Mouse (Mus musculus) limb, embryonic 13.5 days (tissue): ENCODE measurements at regions not wholly inside any gene's neighbourhood (a gene's known extent, or its start where the extent isn't known, plus 50 kb on each side); places are given as distances from the start of the nearest gene placed in this dataset.
A peak's percentile ranks its signal among the peaks of the same experiment; 100 is the strongest.

Experiments
- ATAC-seq: fragments of 200-750 bp; cut with Nextera tagmentation; 2 replicates; pipeline ENCODE4 v1.8.0; 2017; ENCODE audit warnings: low read depth, moderate number of reproducible peaks, moderate TSS enrichment; ENCODE audit not compliant: low FRiP score
- H3K27ac ChIP-seq: fragments of 300-500 bp; sonication (generic); 2 replicates; pipeline ENCODE4 v1.5.1; 2015; ENCODE audit warnings: inconsistent platforms, mild to moderate bottlenecking, moderate library complexity
- H3K27me3 ChIP-seq: fragments of 300-500 bp; sonication (generic); 2 replicates; pipeline ENCODE4 v1.6.1; 2015; ENCODE audit warnings: mild to moderate bottlenecking, inconsistent platforms
- H3K36me3 ChIP-seq: fragments of 300-500 bp; sonication (generic); 2 replicates; pipeline ENCODE4 v1.6.1; 2015; ENCODE audit warnings: inconsistent platforms, mild to moderate bottlenecking, moderate library complexity
- H3K4me1 ChIP-seq: fragments of 300-500 bp; sonication (generic); 2 replicates; pipeline ENCODE4 v1.6.1; 2015; ENCODE audit warnings: inconsistent platforms
- H3K4me2 ChIP-seq: fragments of 300-500 bp; sonication (generic); replicated peaks from 2 replicates; pipeline ENCODE4 v1.6.1; 2015; ENCODE audit warnings: inconsistent platforms, mild to moderate bottlenecking, moderate library complexity
- H3K4me3 ChIP-seq: fragments of 300-500 bp; sonication (generic); 2 replicates; pipeline ENCODE4 v1.5.1; 2015; ENCODE audit warnings: moderate library complexity, mild to moderate bottlenecking, inconsistent platforms
- H3K9ac ChIP-seq: fragments of 300-500 bp; sonication (generic); 2 replicates; pipeline ENCODE4 v1.6.1; 2015; ENCODE audit warnings: mild to moderate bottlenecking, inconsistent platforms
- H3K9me3 ChIP-seq: fragments of 300-500 bp; sonication (generic); 2 replicates; pipeline ENCODE4 v1.6.1; 2016; ENCODE audit warnings: inconsistent platforms
- WGBS: fragments of 180-500 bp; shearing (Covaris S2); methylation state at CpG from one replicate; pipeline ENCODE4 v1.1.7; 2015; 5-methylcytosine and 5-hydroxymethylcytosine counted together

DNA sequence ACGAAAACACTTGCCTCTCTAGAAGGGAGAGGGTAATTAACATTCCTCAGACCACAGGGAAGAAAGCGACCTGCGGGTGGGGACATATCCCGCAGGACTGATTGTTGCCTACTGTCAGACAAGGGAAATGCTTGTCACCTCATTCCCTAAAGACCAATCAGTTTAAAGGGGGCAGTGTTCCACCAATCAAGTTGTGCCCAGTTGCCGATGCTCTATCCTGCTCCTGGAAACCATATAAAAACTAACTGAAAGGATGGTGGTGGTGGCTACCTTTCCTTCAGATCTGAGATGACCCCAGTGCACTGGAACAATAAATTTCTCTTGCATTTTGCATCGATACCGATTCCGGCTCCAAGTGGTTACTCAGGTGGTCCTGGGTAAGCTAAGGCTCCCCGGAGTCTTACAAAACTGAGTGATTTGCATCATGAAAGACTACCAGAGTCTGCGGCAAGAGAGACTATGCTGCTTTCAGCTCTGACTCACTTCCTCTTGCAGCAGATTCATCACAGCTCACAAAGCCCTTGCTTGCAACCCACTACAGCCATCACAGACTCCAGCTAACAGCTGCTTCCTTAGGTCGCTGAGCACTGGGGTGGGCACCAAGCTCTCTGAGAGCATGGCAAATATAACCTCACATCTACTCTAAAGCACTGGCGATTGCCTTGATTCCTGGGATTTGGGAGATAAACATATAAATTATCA, 533.7 kb upstream of the A830018L16Rik start:
- no peak overlapping the region for H3K4me3 ChIP-seq
- H3K36me3 ChIP-seq, result no peaks in the 10 kb centered on the region
- no peak overlapping the region for H3K27ac ChIP-seq
- WGBS, result 61% methylated on average over 12 of the region's 12 CpGs
- no peak for ATAC-seq
- no peaks in the 10 kb centered on the region for H3K27me3 ChIP-seq
- no peak overlapping the region for H3K9ac ChIP-seq
- peak overlapping the region; percentile 19; the same call in 1 of the 2 replicates for H3K4me2 ChIP-seq
- no peaks in the 10 kb centered on the region for H3K9me3 ChIP-seq
- no peaks in the 10 kb centered on the region for H3K4me1 ChIP-seq

GRCm38 (mm10) chr1:10898806-10899205, 515.1 kb upstream of the A830018L16Rik start:
- ATAC-seq, result no peak
- Histone ChIP-seq H3K4me1 (no peaks in the 10 kb centered on the region), H3K36me3 (no peaks in the 10 kb centered on the region), H3K4me3 (no peak overlapping the region), H3K27ac (no peak overlapping the region), H3K9me3 (no peaks in the 10 kb centered on the region), H3K9ac (no peak overlapping the region), H3K27me3 (no peaks in the 10 kb centered on the region), H3K4me2 (no peak overlapping the region)
- WGBS, result 81% methylated on average over 2 of the region's 2 CpGs

- Histone ChIP-seq H3K9me3 (no peaks in the 10 kb centered on the region), H3K36me3 (no peaks in the 10 kb centered on the region), H3K27me3 (no peaks in the 10 kb centered on the region), H3K4me1 (no peaks in the 10 kb centered on the region), H3K4me2 (no peak overlapping the region), H3K4me3 (no peak overlapping the region), H3K27ac (no peak overlapping the region), H3K9ac (no peak overlapping the region)
- 37% methylated on average over 1 of the region's 1 CpGs for WGBS
- no peak for ATAC-seq
Observed at GRCm38 (mm10) chr1:10902721-10903120, 511.2 kb upstream of the A830018L16Rik start.

- Histone ChIP-seq H3K4me3 (no peak overlapping the region), H3K9me3 (no peaks in the 10 kb centered on the region), H3K9ac (no peak overlapping the region), H3K27me3 (no peaks in the 10 kb centered on the region), H3K36me3 (no peaks in the 10 kb centered on the region), H3K4me1 (no peaks in the 10 kb centered on the region), H3K27ac (no peak overlapping the region), H3K4me2 (no peak overlapping the region)
- no peak for ATAC-seq
- WGBS, result 93% methylated on average over 3 of the region's 3 CpGs
Observed at GRCm38 (mm10) chr1:10919958-10920357, 493.9 kb upstream of the A830018L16Rik start.

GRCm38 (mm10) chr1:10932378-10933077, 481.4 kb upstream of the A830018L16Rik start:
- Histone ChIP-seq H3K4me1 (peaks cover 6% of the 10 kb centered on the region; the same call in 1 of the 2 replicates), H3K27ac (no peak overlapping the region), H3K4me3 (no peak overlapping the region), H3K9me3 (no peaks in the 10 kb centered on the region), H3K4me2 (no peak overlapping the region), H3K36me3 (no peaks in the 10 kb centered on the region), H3K27me3 (no peaks in the 10 kb centered on the region), H3K9ac (no peak overlapping the region)
- 49% methylated on average over 5 of the region's 5 CpGs for WGBS
- no peak for ATAC-seq

DNA sequence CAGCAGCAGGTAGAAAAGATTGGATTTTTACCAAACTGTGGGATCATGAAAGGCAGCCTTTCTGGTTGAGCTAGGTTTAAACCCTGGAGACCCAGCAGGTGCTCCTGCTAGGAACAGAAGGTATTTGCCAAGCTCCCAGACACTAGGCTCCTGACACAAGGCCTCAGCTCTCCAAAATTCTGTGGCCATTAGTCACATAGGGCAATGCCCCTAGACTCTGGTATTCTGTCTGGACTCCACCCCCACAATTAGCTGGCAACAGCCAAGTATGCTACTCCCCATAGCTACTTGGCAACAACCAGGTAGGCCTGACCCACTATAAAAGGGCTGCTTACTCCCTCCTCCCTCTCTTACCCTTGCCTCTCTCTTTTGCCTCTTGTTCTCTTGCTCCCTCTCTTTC, 480.7 kb upstream of the A830018L16Rik start:
- H3K27me3 ChIP-seq, result no peaks in the 10 kb centered on the region
- peaks cover 6% of the 10 kb centered on the region; the same call in 1 of the 2 replicates for H3K4me1 ChIP-seq
- no peak for ATAC-seq
- H3K4me2 ChIP-seq, result no peak overlapping the region
- no peak overlapping the region for H3K27ac ChIP-seq
- no peaks in the 10 kb centered on the region for H3K9me3 ChIP-seq
- no peak overlapping the region for H3K4me3 ChIP-seq
- no peak overlapping the region for H3K9ac ChIP-seq
- H3K36me3 ChIP-seq, result no peaks in the 10 kb centered on the region

- Histone ChIP-seq H3K36me3 (no peaks in the 10 kb centered on the region), H3K9ac (no peak overlapping the region), H3K4me2 (no peak overlapping the region), H3K4me3 (no peak overlapping the region), H3K9me3 (no peaks in the 10 kb centered on the region), H3K27ac (no peak overlapping the region), H3K27me3 (no peaks in the 10 kb centered on the region), H3K4me1 (no peaks in the 10 kb centered on the region)
- 85% methylated on average over 3 of the region's 3 CpGs for WGBS
- no peak for ATAC-seq
Observed at GRCm38 (mm10) chr1:10938436-10938835, 475.5 kb upstream of the A830018L16Rik start.

DNA sequence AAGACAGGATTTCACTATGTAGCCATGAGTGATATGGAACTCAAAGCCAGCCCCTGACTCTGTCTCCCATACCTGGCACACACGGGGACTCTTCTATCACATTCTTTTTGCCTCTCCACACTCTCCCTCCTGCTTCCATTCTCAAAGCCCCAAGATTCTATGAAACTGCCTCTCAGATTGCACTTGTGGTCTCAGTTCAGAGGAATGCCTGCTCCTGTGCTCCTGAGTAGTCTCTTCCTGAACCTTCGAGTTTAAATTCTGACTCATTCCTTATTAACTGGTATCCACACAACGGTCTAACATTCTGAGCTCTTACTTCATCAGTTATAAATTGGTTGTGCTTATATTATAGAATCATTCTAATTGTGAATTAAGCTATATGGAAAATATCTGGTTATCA, 473.6 kb upstream of the A830018L16Rik start:
- H3K4me1 ChIP-seq, result no peaks in the 10 kb centered on the region
- H3K9me3 ChIP-seq, result no peaks in the 10 kb centered on the region
- WGBS, result 76% methylated on average over 3 of the region's 3 CpGs
- no peaks in the 10 kb centered on the region for H3K27me3 ChIP-seq
- no peak overlapping the region for H3K4me2 ChIP-seq
- H3K36me3 ChIP-seq, result no peaks in the 10 kb centered on the region
- ATAC-seq, result no peak
- no peak overlapping the region for H3K9ac ChIP-seq
- H3K4me3 ChIP-seq, result no peak overlapping the region
- no peak overlapping the region for H3K27ac ChIP-seq

DNA sequence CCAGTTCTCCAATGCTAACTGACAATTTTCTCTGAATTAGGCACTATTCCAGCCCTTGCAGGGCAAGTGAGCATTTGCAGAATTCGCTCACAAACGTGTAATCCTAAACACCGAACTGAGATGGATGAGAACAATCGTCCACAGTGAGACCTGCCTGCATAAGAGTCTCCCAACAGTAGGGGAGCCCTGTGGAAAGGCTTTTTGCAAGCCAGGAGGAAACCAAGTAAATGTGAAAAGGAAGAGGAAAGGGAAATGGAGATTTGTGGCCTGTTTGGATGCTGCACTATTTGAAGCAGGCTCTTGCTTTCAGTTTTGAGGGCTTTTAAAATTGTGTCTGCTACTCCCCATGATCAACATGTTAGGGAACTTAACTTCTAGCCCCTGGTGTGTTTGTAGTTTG, 470.9 kb upstream of the A830018L16Rik start:
- Histone ChIP-seq H3K4me2 (no peak overlapping the region), H3K27me3 (no peaks in the 10 kb centered on the region), H3K9ac (no peak overlapping the region), H3K4me3 (no peak overlapping the region), H3K36me3 (no peaks in the 10 kb centered on the region), H3K4me1 (no peaks in the 10 kb centered on the region), H3K9me3 (no peaks in the 10 kb centered on the region), H3K27ac (no peak overlapping the region)
- WGBS, result 43% methylated on average over 4 of the region's 4 CpGs
- no peak for ATAC-seq
